Mouse (Mus musculus) cerebellum, adult 2 months (tissue): ENCODE results near the gene Tcaf2.

Experiments
- CTCF ChIP-seq: fragments of 200-500 bp; IDR thresholded peaks from 2 replicates; pipeline ENCODE4 v1.5.1; 2011; ENCODE audit warnings: low read depth, mild to moderate bottlenecking, control low read depth, low read length, moderate library complexity, borderline replicate concordance; ENCODE audit not compliant: insufficient read depth
- POLR2A ChIP-seq: fragments of 200-500 bp; IDR thresholded peaks from 2 replicates; pipeline ENCODE4 v1.6.1; 2011; ENCODE audit warnings: low read length, control low read depth, borderline replicate concordance; ENCODE audit not compliant: insufficient read depth

DNA sequence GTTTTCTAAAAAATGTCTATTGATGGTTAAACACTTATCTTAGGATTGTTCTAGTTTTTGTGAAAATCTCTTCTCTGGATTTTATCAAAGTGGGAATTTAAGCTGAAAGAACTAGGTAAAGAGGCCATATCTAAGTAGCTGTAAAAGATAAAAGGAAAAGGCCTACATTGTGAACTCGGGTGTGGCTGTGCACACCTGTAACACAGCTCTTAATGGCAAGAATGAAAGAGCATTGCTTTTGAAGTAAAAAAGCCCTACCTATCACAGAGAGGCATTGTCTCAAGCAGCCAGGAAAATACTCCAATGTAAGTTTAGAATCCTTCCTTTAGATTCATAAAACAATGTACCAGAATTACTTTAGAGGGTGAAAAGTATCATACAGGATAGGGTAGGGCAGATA, 26.7 kb upstream of the Tcaf2 start:
- TF ChIP-seq CTCF (no peak), POLR2A (no peak)
